Mouse (Mus musculus) CH12.LX (cell line): ENCODE results near the gene Ctps.
"Not testable (repeated sequence)": the region's sequence is repeated elsewhere in the genome, so short reads cannot be mapped to it uniquely, and the experiment has no call there.

Experiments
- BHLHE40 ChIP-seq: IDR thresholded peaks from 2 replicates; pipeline ENCODE4 v1.6.1; 2011; ENCODE audit warnings: mild to moderate bottlenecking, low read depth, low read length, improper control_type of control experiment
- CTCF ChIP-seq, 2 experiments: IDR thresholded peaks in 1 of 2; conservative IDR thresholded peaks in 1 of 2; 2 replicates each; pipeline ENCODE4 v1.5.1; 2011 to 2012; ENCODE audit warnings: low read depth in 2 of 2, low read length in 2 of 2, improper control_type of control experiment in 1 of 2, inconsistent platforms in 1 of 2, mild to moderate bottlenecking in 1 of 2, moderate library complexity in 1 of 2
- EP300 ChIP-seq: IDR thresholded peaks from 2 replicates; pipeline ENCODE4 v1.6.1; 2011; ENCODE audit warnings: low read length, improper control_type of control experiment
- GABPA ChIP-seq: IDR thresholded peaks from 2 replicates; pipeline ENCODE4 v1.6.1; 2012; ENCODE audit warnings: low read depth, low read length, improper control_type of control experiment, inconsistent platforms; ENCODE audit not compliant: insufficient replicate concordance
- JUND ChIP-seq: conservative IDR thresholded peaks from 2 replicates; pipeline ENCODE4 v1.6.1; 2011; ENCODE audit warnings: low read depth, low read length, improper control_type of control experiment
- MAX ChIP-seq: IDR thresholded peaks from 2 replicates; pipeline ENCODE4 v1.6.1; 2011; ENCODE audit warnings: low read length, improper control_type of control experiment
- PAX5 ChIP-seq: IDR thresholded peaks from 2 replicates; pipeline ENCODE4 v1.6.1; 2012; ENCODE audit warnings: low read length, inconsistent platforms, mixed read lengths
- POLR2A ChIP-seq: IDR thresholded peaks from 2 replicates; pipeline ENCODE4 v1.6.1; 2011; ENCODE audit warnings: low read depth, mild to moderate bottlenecking, improper control_type of control experiment, low read length
- POLR2AphosphoS2 ChIP-seq: IDR thresholded peaks from 2 replicates; pipeline ENCODE4 v1.6.1; 2011; ENCODE audit warnings: low read depth, low read length, improper control_type of control experiment
- RAD21 ChIP-seq: IDR thresholded peaks from 2 replicates; pipeline ENCODE4 v1.6.1; 2011; ENCODE audit warnings: low read depth, mild to moderate bottlenecking, low read length, improper control_type of control experiment, moderate library complexity

GRCm38 (mm10) chr4:120596210-120596609, 26.1 kb upstream of the Ctps start:
- not testable (repeated sequence) for TF ChIP-seq POLR2AphosphoS2; POLR2A; CTCF (conservative IDR thresholded peaks at IDR 0.05 in 1 of 2, IDR thresholded peaks at IDR 0.05 in 1 of 2; ENCODE audit: low read depth in 2 of 2, low read length in 2 of 2); GABPA; PAX5; RAD21; JUND; EP300; BHLHE40; MAX
